Mouse (Mus musculus) lung, embryonic 16.5 days (tissue): ENCODE results near the gene Lyzl4. TPM values are rescaled to one million over a fixed set of nuclear protein-coding genes. Genes with fewer than 3 reads are reported as not detected.

Source experiments
- ATAC-seq: fragments of 200-750 bp; cut with Nextera tagmentation; 2 replicates; pipeline ENCODE4 v1.8.0; 2017; ENCODE audit warnings: low read depth, mild to moderate bottlenecking, moderate library complexity
- H3K27ac ChIP-seq: fragments of 300-500 bp; sonication (generic); 2 replicates; pipeline ENCODE4 v1.5.1; 2014; ENCODE audit warnings: mild to moderate bottlenecking, control low read depth, low read length
- H3K27me3 ChIP-seq: fragments of 300-500 bp; sonication (generic); 2 replicates; pipeline ENCODE4 v1.6.1; 2014; ENCODE audit warnings: low read depth, low read length, mixed read lengths; ENCODE audit not compliant: control insufficient read depth, insufficient read depth
- H3K36me3 ChIP-seq: fragments of 300-500 bp; sonication (generic); 2 replicates; pipeline ENCODE4 v1.6.1; 2014; ENCODE audit warnings: low read length; ENCODE audit not compliant: control insufficient read depth, insufficient read depth
- H3K4me1 ChIP-seq: fragments of 300-500 bp; sonication (generic); replicated peaks from 2 replicates; pipeline ENCODE4 v1.6.1; 2014; ENCODE audit warnings: low read length, mixed read lengths; ENCODE audit not compliant: control insufficient read depth, insufficient read depth
- H3K4me2 ChIP-seq: fragments of 300-500 bp; sonication (generic); 2 replicates; pipeline ENCODE4 v1.6.1; 2014; ENCODE audit warnings: low read depth, low read length, control low read depth
- H3K4me3 ChIP-seq: fragments of 300-500 bp; sonication (generic); 2 replicates; pipeline ENCODE4 v1.5.1; 2014; ENCODE audit warnings: mild to moderate bottlenecking, low read length, control low read depth
- H3K9ac ChIP-seq: fragments of 300-500 bp; sonication (generic); 2 replicates; pipeline ENCODE4 v1.6.1; 2014; ENCODE audit warnings: low read length, control low read depth
- H3K9me3 ChIP-seq: fragments of 300-500 bp; sonication (generic); 2 replicates; pipeline ENCODE4 v1.6.1; 2016; ENCODE audit warnings: low read length; ENCODE audit not compliant: control insufficient read depth
- WGBS: fragments of 180-500 bp; shearing (Covaris S2); extraction: QIAGEN DNeasy Blood & Tissue Kit; methylation state at CpG from one replicate; pipeline ENCODE4 v1.1.7; 2014; 5-methylcytosine and 5-hydroxymethylcytosine counted together
- polyA plus RNA-seq: library from polyadenylated mRNA; unstranded; fragments of >200 nt; fragmentation: Nextera tagmentation; extraction: Ambion mirVana; gene quantifications from 2 replicates; pipeline ENCODE4 v1.2.1, GENCODE M21; 2015

Lyzl4 gene
- polyA plus RNA-seq, 1 experiment from 2014 or later = not detected

GRCm38 (mm10) chr9:121675556-121675955 is 33.7 kb upstream of the Lyzl4 start:
- H3K27ac ChIP-seq = no peak overlapping the region
- WGBS = 96% methylated on average over 2 of the region's 2 CpGs
- no peak overlapping the region for H3K4me3 ChIP-seq
- no peaks in the 10 kb centered on the region for H3K9me3 ChIP-seq
- H3K9ac ChIP-seq = no peak overlapping the region
- no peak overlapping the region for H3K4me2 ChIP-seq
- ATAC-seq = no peak
- H3K4me1 ChIP-seq = peaks cover 25% of the 10 kb centered on the region
- no peaks in the 10 kb centered on the region for H3K27me3 ChIP-seq
- H3K36me3 ChIP-seq = no peaks in the 10 kb centered on the region

- Histone ChIP-seq H3K27me3 (no peaks in the 10 kb centered on the region), H3K9ac (no peak overlapping the region), H3K4me3 (no peak overlapping the region), H3K27ac (no peak overlapping the region), H3K4me2 (no peak overlapping the region), H3K9me3 (no peaks in the 10 kb centered on the region), H3K4me1 (peaks cover 25% of the 10 kb centered on the region), H3K36me3 (no peaks in the 10 kb centered on the region)
- ATAC-seq = no peak
- 72% methylated on average over 9 of the region's 9 CpGs for WGBS
Observed at GRCm38 (mm10) chr9:121675011-121675410, 33.1 kb upstream of the Lyzl4 start.

- peaks cover 3% of the 10 kb centered on the region for H3K27me3 ChIP-seq
- no peak for ATAC-seq
- no peaks in the 10 kb centered on the region for H3K36me3 ChIP-seq
- peaks cover 25% of the 10 kb centered on the region for H3K4me1 ChIP-seq
- no peak overlapping the region for H3K27ac ChIP-seq
- H3K9ac ChIP-seq = no peak overlapping the region
- 85% methylated on average over 5 of the region's 5 CpGs for WGBS
- H3K4me3 ChIP-seq = no peak overlapping the region
- H3K4me2 ChIP-seq = no peak overlapping the region
- H3K9me3 ChIP-seq = no peaks in the 10 kb centered on the region
Observed at GRCm38 (mm10) chr9:121673716-121674115, 31.8 kb upstream of the Lyzl4 start.

- no peaks in the 10 kb centered on the region for H3K9me3 ChIP-seq
- no peak overlapping the region for H3K9ac ChIP-seq
- H3K36me3 ChIP-seq = no peaks in the 10 kb centered on the region
- peaks cover 15% of the 10 kb centered on the region for H3K4me1 ChIP-seq
- H3K27me3 ChIP-seq = peaks cover 11% of the 10 kb centered on the region
- ATAC-seq = peak; percentile 42
- no peak overlapping the region for H3K27ac ChIP-seq
- no peak overlapping the region for H3K4me2 ChIP-seq
- H3K4me3 ChIP-seq = no peak overlapping the region
- WGBS = 28% methylated on average over 5 of the region's 5 CpGs
Observed at GRCm38 (mm10) chr9:121672311-121672710, 30.4 kb upstream of the Lyzl4 start.

- Histone ChIP-seq H3K36me3 (no peaks in the 10 kb centered on the region), H3K27ac (no peak overlapping the region), H3K27me3 (peaks cover 11% of the 10 kb centered on the region), H3K9me3 (no peaks in the 10 kb centered on the region), H3K9ac (no peak overlapping the region), H3K4me1 (peaks cover 13% of the 10 kb centered on the region), H3K4me2 (no peak overlapping the region), H3K4me3 (no peak overlapping the region)
- no peak for ATAC-seq
- 23% methylated on average over 7 of the region's 7 CpGs for WGBS
Observed at GRCm38 (mm10) chr9:121671300-121671699, 29.4 kb upstream of the Lyzl4 start.

GRCm38 (mm10) chr9:121669348-121669791 is 27.5 kb upstream of the Lyzl4 start:
- Histone ChIP-seq H3K27me3 (peaks cover 17% of the 10 kb centered on the region), H3K4me3 (peak overlapping the region; percentile 15), H3K36me3 (no peaks in the 10 kb centered on the region), H3K4me1 (peaks cover 13% of the 10 kb centered on the region), H3K27ac (no peak overlapping the region), H3K9ac (peak overlapping the region; percentile 45), H3K9me3 (no peaks in the 10 kb centered on the region), H3K4me2 (peak overlapping the region; percentile 44)
- peak; percentile 73 for ATAC-seq
- under 1% methylated on average over 28 of the region's 28 CpGs for WGBS

- peaks cover 17% of the 10 kb centered on the region for H3K27me3 ChIP-seq
- WGBS = 68% methylated on average over 11 of the region's 11 CpGs
Observed at GRCm38 (mm10) chr9:121667822-121668221, 25.9 kb upstream of the Lyzl4 start.

GRCm38 (mm10) chr9:121666957-121667630 is 25.2 kb upstream of the Lyzl4 start:
- Histone ChIP-seq H3K4me1 (peaks cover 7% of the 10 kb centered on the region), H3K4me3 (no peak overlapping the region), H3K9ac (no peak overlapping the region), H3K4me2 (no peak overlapping the region), H3K36me3 (no peaks in the 10 kb centered on the region), H3K27ac (no peak overlapping the region), H3K27me3 (peaks cover 17% of the 10 kb centered on the region), H3K9me3 (no peaks in the 10 kb centered on the region)
- 54% methylated on average over 16 of the region's 16 CpGs for WGBS
- ATAC-seq = peak; percentile 43; the same call in 1 of the 2 replicates

More at GRCm38 (mm10) chr9:121667822-121668221, 25.9 kb upstream of the Lyzl4 start:
- no peak overlapping the region for H3K9ac ChIP-seq
- peaks cover 13% of the 10 kb centered on the region for H3K4me1 ChIP-seq
- peak; percentile 8; the same call in 1 of the 2 replicates for ATAC-seq
- H3K27ac ChIP-seq = no peak overlapping the region
- no peak overlapping the region for H3K4me2 ChIP-seq
- H3K4me3 ChIP-seq = no peak overlapping the region
- no peaks in the 10 kb centered on the region for H3K36me3 ChIP-seq
- no peaks in the 10 kb centered on the region for H3K9me3 ChIP-seq

GRCm38 (mm10) chr9:121664104-121664503 is 22.2 kb upstream of the Lyzl4 start:
- ATAC-seq = no peak
- H3K9me3 ChIP-seq = no peaks in the 10 kb centered on the region
- 70% methylated on average over 5 of the region's 5 CpGs for WGBS
- no peak overlapping the region for H3K9ac ChIP-seq
- peaks cover 17% of the 10 kb centered on the region for H3K27me3 ChIP-seq
- no peak overlapping the region for H3K4me2 ChIP-seq
- H3K27ac ChIP-seq = no peak overlapping the region
- H3K36me3 ChIP-seq = no peaks in the 10 kb centered on the region
- H3K4me3 ChIP-seq = no peak overlapping the region
- 0 out of 2 replicates have a peak, but pooled peaks cover 4% of the 10 kb centered on the region for H3K4me1 ChIP-seq
